Mouse (Mus musculus) B cell, adult 2 months (primary cell): Measurements from ENCODE around the gene Tsc1.

Experiments
- DNase-seq, 2 experiments: peaks; one replicate each; pipeline ENCODE4 v3.0.0; 2022

Tsc1 gene

GRCm38 (mm10) chr2:28650526-28650925 is 9.5 kb downstream of the Tsc1 start:
- no peak for DNase-seq

- DNase-seq, result no peak
Observed at GRCm38 (mm10) chr2:28653351-28653750, 12.3 kb downstream of the Tsc1 start.

DNA sequence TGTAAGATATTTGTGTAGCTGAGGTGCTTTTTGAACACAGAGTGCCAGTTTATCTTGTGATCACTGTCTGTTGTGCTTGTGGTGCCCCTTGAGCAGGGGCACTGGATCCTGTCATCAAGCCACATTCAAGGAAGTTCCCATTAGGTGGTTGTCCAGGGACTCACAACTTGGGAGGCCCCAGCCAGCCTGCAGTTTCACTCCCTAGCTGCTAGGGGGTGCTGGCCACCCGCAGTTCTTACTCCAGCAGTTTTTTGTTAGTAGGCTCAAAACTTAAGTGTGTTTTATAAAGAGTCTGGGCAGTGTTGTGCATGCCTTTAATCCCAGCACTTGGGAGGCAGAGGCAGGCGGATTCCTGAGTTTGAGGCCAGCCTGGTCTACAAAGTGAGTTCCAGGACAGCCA is 13.3 kb downstream of the Tsc1 start:
- DNase-seq, result peak; percentile 59

GRCm38 (mm10) chr2:28656216-28656615 is 15.2 kb downstream of the Tsc1 start:
- no peak for DNase-seq

- no peak for DNase-seq
Observed at GRCm38 (mm10) chr2:28662891-28663290, 21.9 kb downstream of the Tsc1 start.

- DNase-seq, result no peak
Observed at GRCm38 (mm10) chr2:28665818-28666217, 24.8 kb downstream of the Tsc1 start.

DNA sequence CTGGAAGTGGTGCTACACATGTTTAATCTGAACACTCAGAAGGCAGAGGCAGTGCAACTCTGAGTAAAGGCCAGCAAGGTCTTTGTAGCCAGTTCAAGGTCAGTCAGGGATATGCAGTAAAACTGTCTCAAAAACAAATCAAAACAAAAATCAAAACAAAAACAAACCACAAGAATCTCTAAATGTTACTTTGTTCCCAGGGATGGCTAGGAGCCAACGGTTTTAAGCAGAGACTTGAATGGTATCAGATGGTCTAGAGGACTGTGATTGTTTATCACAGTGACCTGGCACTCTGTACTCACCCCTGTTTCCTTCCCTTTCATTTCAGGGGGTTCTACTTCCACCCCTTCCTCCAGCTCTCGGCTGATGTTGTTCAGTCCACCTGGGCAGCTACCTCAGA is 30.4 kb downstream of the Tsc1 start:
- no peak for DNase-seq

DNA sequence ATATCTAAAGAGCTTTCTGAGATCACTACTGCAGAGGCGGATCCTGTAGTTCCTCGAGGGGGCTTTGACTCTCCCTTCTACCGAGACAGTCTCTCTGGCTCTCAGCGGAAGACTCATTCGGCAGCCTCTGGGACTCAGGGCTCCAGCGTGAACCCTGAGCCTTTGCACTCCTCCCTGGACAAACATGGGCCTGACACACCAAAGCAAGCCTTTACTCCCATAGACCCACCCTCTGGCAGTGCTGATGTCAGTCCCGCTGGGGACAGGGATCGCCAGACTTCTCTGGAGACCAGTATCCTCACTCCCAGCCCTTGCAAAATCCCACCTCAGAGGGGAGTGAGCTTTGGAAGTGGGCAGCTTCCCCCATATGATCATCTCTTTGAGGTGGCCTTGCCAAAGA is 35.0 kb downstream of the Tsc1 start:
- DNase-seq, result no peak

- peak; percentile 48 to 55 for DNase-seq
Observed at GRCm38 (mm10) chr2:28680710-28681109, 39.7 kb downstream of the Tsc1 start.

DNA sequence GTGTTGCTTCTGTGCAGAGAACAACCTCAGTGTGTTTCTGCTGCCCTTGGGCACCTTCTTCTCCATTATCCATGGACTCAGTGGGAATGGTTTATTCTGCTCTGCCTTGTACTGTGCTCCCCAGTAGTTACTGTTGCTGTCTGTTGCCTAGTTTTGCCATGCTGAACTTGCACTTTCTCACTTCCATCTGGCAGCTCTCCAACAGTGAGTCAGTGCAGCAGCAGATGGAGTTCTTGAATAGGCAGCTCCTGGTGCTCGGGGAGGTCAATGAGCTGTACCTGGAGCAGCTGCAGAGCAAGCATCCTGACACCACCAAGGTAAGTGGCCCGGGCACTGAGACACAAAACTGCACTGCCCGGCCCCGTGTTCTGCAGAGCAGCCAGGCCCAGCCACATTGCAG is 40.7 kb downstream of the Tsc1 start:
- no peak for DNase-seq

GRCm38 (mm10) chr2:28685895-28686294 is 44.9 kb downstream of the Tsc1 start:
- no peak for DNase-seq

DNA sequence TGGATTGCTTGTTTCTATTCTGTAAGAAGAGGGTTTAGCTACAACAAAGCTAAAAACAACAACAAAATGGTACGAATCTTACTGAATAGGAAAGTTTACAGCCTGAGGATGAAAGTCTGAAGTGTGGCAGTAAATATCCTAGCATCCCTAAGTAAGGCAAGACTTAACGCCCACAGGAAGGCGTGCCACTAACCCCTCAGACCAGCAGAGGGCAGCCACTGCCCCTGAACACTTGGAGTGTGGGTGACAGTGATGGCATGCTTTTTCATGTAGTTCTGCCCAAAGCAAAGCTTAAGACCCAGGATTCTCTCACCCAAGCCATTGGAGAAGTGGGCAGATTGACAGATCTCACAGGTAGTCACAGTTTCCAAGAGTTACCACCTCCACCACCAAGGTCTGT is 47.4 kb downstream of the Tsc1 start:
- DNase-seq, result peak; percentile 51 to 55

GRCm38 (mm10) chr2:28692692-28693091 is 51.7 kb downstream of the Tsc1 start:
- no peak for DNase-seq

DNA sequence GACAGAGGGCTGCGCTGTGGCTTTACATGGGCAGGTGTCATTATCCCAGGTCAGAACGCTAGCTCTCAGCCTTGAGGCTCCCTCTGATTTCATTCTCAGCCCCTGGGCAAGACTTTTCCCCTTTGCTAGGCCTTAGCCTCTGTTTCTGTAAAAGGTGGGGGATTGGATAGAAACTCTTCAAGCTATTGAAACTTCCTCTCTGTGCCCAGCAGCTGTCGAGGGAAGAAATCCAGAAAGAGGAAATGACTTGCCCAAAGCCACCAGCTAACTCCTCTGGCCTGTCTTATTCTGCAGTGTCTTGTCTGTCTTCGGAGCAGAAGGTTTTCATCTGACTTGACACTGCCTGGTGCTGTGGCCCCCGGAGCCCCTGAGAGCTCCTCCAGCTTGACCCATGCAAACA is 57.5 kb downstream of the Tsc1 start:
- DNase-seq, result peak; percentile 42 to 45

DNA sequence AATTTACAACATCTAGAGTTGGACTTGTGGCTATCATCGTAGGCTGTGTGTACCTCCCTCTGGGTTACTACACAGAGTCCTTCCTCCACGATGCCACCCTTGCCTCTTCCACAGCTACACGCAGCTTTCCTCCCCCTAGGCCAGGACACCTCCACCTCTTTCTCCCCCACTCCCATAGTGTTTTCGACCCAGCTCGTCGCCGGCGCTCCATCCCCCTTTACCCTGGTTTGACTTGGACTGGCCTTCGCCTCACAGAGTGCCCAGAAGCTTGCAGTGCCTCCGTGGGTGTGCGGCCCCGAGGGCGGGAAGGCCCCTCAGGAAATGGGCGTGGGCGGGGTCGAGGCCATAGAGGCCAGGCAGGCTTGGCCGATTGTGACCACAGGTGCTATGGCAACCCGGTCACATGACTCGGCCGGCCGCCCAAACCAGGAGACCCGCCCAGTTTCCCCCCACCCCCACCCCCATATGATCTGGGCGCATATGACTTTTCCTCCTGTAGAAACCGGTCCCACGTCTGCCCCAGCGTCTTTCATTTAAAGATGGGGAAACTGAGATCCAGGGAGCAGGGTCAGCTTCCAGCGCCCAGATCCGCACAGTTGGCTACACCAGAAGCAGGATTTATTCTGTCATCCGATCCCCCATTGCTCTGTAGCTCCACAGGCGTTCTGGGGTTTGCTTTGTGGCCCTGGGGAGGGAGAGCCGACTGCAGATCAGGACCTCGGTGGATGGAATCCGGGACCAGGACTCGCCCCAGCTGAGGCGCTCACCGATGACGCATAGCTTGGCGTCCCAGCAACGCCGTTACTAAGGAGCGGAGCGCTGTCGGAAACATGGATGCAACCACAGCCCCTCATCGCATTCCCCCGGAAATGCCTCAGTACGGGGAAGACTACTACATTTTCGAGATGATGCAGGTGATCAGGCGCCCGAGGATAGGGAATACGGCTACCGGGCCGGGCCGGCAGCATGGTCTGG is 58.6 kb downstream of the Tsc1 start, which contains the start of the genes Spaca9 and Ak8:
TSS of gene Spaca9 (minus strand) at position 367 of the 975 bp plus-strand sequence.
TSS of gene Ak8 (plus strand) at position 804 of the 975 bp plus-strand sequence.
- peak; percentile 52 to 60 for DNase-seq

DNA sequence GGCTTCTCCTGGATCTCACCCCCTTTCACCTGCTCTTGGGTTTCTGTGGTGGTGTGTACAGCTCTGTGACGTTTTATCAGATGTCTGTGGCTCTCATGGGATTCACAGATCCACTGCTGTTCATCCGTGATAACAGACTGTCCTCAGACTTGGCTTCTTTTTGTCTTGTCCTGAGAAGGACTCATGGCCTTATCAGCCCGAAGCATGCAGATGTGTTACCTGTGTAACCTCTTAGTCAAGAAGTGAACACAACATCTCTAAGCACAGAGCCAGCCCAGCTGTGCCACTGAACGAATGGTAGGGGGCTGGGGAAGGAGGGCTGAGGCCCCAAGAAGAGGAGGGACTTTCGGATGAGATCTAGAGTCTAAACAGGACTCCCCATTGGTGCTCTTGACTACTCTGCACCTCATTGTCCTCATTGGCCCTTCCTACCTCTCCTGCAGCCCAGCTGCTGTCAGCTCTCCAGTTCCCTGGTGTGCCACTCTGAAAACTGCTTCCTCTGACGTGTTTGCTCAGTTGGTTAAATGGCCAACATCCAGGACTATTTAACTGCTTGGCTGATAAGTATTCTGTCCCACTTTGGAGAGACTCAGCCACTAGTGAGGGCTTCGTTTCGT is 60.7 kb downstream of the Tsc1 start:
- DNase-seq, result no peak

GRCm38 (mm10) chr2:28706106-28706636 is 65.1 kb downstream of the Tsc1 start:
- no peak for DNase-seq

GRCm38 (mm10) chr2:28706787-28707186 is 65.8 kb downstream of the Tsc1 start:
- DNase-seq, result no peak

DNA sequence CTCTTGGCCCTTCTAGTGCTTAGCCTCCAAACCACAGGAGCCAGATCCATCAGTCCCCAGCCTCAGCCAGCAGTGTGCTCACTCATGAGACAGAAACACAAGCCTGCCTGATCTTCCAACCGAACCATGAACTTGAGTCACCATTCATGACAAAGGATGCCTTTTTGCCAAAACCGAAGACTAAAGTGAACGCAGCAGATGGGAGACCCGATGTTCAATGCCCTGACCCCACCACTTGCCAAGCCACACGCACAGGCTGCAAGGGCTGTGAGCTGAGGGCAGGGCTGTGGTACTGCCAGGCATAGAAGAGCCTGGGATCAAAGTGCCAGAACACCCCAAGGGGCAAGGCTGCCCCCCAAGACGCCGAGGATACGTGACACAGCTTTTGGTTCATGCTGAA is 72.0 kb downstream of the Tsc1 start:
- no peak for DNase-seq

DNA sequence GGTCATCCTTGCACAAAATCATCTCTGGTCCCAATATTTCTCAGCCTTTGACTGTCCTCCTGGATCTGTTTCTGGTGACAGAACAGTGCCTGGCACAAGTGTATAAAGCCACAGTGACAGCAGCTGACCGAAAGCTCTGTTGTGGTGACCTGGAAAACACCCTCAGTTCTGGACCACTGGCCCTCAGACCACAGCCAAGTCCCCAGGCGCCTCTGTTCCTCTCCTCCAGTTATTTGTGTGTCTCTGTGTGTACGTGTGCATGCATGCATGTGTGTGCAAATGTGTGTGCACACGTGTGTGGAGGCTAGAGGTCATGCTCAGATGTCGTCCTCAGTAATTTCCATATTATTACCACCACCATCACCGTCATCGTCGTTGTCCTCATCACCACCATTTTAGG is 81.4 kb downstream of the Tsc1 start:
- DNase-seq, result no peak

DNA sequence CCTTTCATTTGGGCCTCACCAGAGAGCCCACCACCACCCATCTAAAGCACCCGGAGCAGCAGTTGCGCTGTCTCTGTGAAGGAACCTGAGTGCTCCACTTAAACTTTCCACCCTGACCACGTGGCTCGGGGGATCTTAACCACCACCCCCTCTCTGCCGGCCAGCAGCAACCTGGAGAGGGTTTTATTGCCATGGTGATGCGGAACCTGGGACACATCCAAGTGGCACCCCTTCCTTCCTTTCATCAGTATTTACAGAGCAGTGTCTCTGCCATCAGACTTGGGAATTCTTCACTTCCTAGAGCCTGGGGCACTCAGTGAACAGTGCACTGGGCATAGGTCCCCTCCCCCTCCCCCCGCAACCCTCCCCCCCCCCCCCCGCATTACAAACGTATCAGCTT is 82.9 kb downstream of the Tsc1 start:
- DNase-seq, result no peak

DNA sequence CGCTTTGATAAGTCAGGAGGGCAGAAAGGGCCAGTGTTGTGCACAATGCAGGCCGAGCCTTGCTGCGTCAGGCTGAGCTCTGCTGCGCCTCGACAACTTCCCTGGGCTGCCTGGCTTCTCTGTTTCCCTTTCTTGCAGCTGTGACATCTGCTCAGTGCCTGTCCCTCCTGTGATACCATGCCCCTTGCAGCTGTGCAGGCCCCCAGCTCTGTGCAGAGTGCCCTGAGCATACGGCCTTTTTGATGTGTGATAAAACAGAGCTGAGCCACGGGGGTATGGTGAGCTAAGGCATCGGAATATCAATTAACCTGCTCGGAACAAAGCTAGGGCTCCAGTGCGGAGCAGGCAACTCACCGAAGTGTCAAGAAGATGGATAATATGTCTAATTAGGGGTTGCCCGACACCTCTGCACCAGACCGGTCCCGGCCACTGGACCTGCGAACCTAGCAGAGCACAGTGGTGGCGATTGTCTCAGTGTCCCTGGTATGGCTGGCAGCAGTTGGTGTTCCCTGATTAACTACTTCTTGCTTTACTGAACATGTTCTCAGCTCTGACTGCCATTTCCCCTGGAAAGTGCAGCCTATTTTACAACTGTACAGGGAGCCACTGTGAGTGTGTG is 86.9 kb downstream of the Tsc1 start:
- no peak for DNase-seq

DNA sequence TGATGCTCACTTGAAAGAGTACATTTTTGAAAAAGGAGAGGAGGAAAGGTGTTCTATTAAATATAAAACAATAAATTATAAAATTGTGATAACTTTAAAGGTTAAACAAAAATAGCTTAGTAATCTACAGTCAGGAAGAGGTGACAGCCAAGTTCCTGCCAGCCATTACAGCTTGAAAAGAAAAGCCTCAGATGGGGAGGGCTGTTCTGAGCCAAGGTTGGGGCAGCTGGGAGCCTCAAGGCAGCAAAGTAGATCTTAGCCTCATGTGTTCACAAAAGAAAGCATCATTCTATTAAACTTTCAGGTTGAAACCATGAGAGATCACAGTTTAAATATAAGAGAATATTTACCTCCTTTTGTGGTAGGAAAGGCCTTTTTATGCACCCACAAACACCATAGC is 89.6 kb downstream of the Tsc1 start:
- DNase-seq, result no peak
